In genomic region chr7:98959246-98959645, GRCm38 (mm10) we compare ENCODE assay signal across 23 mouse cellular contexts.
"Had no signal": no experiment of that assay in that cellular context is flagged by ENCODE, and none has a peak within 500 bp of the region (broad histone marks: within the 10 kb centered on the region; RNA-seq: fewer than 3 reads in every experiment).

No protein-coding gene starts in this region.

- H3K27me3 ChIP-seq: heart, embryonic 12.5 days; hindbrain, embryonic 12.5 days; liver, embryonic 12.5 days had no signal

- H3K4me2 ChIP-seq: heart, embryonic 12.5 days; hindbrain, embryonic 12.5 days; hindbrain, embryonic 14.5 days; liver, embryonic 12.5 days had no signal

- DNase-seq: gastrocnemius, adult 2 months; gastrocnemius, postnatal 10 days; gastrocnemius, postnatal 25 days; heart, adult 2 months; heart, postnatal 10 days; heart, postnatal 4 days; kidney, adult 11 months; kidney, adult 2 months; kidney, postnatal 14 days; layer of hippocampus, adult 9-11 months; layer of hippocampus, postnatal 36 days; left cerebral cortex, postnatal 4 days; liver had no signal

- H3K4me3 ChIP-seq: gastrocnemius, adult 2 months; heart, adult 2 months; heart, embryonic 10.5 days; heart, embryonic 12.5 days; hindbrain, embryonic 10.5 days; hindbrain, embryonic 12.5 days; liver, embryonic 12.5 days had no signal

- H3K27ac ChIP-seq: gastrocnemius, adult 2 months; heart, adult 2 months; heart, embryonic 10.5 days; hindbrain, embryonic 10.5 days; hindbrain, embryonic 12.5 days; hindbrain, embryonic 14.5 days; kidney, postnatal 0 days; liver, embryonic 12.5 days; liver, embryonic 14.5 days had no signal

- H3K9me3 ChIP-seq: heart, embryonic 10.5 days; heart, embryonic 12.5 days; hindbrain, embryonic 10.5 days; hindbrain, embryonic 12.5 days; liver, embryonic 12.5 days had no signal

- H3K36me3 ChIP-seq: heart, embryonic 10.5 days; heart, embryonic 12.5 days; hindbrain, embryonic 10.5 days; hindbrain, embryonic 12.5 days; liver, embryonic 12.5 days had no signal

- H3K9ac ChIP-seq: heart, embryonic 12.5 days; hindbrain, embryonic 12.5 days; hindbrain, embryonic 14.5 days; liver, embryonic 12.5 days; liver, embryonic 14.5 days had no signal

- ATAC-seq: hindbrain, embryonic 16.5 days; intestine, embryonic 16.5 days; liver, embryonic 12.5 days had no signal
